Mouse (Mus musculus): ENCODE measurements around the gene Rnaseh2a.
"Not testable (repeated sequence)": the region's sequence is repeated elsewhere in the genome, so short reads cannot be mapped to it uniquely, and the experiment has no call there.

The Rnaseh2a gene

GRCm38 (mm10) chr8:84933767-84934559, 35.6 kb downstream of the Rnaseh2a start:
- DNase-seq (ENCODE audit: low spot score), result no peak

- DNase-seq (ENCODE audit: low spot score), result no peak
Measured at GRCm38 (mm10) chr8:84930582-84930981, 39.0 kb downstream of the Rnaseh2a start.

GRCm38 (mm10) chr8:84928456-84929306, 40.9 kb downstream of the Rnaseh2a start:
- DNase-seq (ENCODE audit: low spot score), result peak; percentile 51

GRCm38 (mm10) chr8:84927513-84927912, 42.1 kb downstream of the Rnaseh2a start:
- no peak for DNase-seq (ENCODE audit: low spot score)

- no peak for DNase-seq (ENCODE audit: low spot score)
Measured at GRCm38 (mm10) chr8:84925557-84925956, 44.0 kb downstream of the Rnaseh2a start.

- no peak for DNase-seq (ENCODE audit: low spot score)
Measured at GRCm38 (mm10) chr8:84921596-84921995, 48.0 kb downstream of the Rnaseh2a start.

GRCm38 (mm10) chr8:84918646-84919045, 50.9 kb downstream of the Rnaseh2a start:
- DNase-seq (ENCODE audit: low spot score), result no peak

- DNase-seq (ENCODE audit: low spot score), result no peak
Measured at GRCm38 (mm10) chr8:84917781-84918180, 51.8 kb downstream of the Rnaseh2a start.

- no peak for DNase-seq (ENCODE audit: low spot score)
Measured at GRCm38 (mm10) chr8:84915269-84915668, 54.3 kb downstream of the Rnaseh2a start.

- peak; percentile 63 for DNase-seq (ENCODE audit: low spot score)
Measured at GRCm38 (mm10) chr8:84913960-84914359, 55.6 kb downstream of the Rnaseh2a start.

GRCm38 (mm10) chr8:84913502-84913900, 56.1 kb downstream of the Rnaseh2a start:
- DNase-seq (ENCODE audit: low spot score), result no peak

GRCm38 (mm10) chr8:84912895-84913501, 56.6 kb downstream of the Rnaseh2a start:
- DNase-seq (ENCODE audit: low spot score), result peak; percentile 90

GRCm38 (mm10) chr8:84912391-84912790, 57.2 kb downstream of the Rnaseh2a start:
- DNase-seq (ENCODE audit: low spot score), result no peak

- no peak for DNase-seq (ENCODE audit: low spot score)
Measured at GRCm38 (mm10) chr8:84911854-84912253, 57.7 kb downstream of the Rnaseh2a start.

GRCm38 (mm10) chr8:84910551-84910950, 59.0 kb downstream of the Rnaseh2a start:
- no peak for DNase-seq (ENCODE audit: low spot score)

- DNase-seq (ENCODE audit: low spot score), result no peak
Measured at GRCm38 (mm10) chr8:84909949-84910348, 59.6 kb downstream of the Rnaseh2a start.

- DNase-seq (ENCODE audit: low spot score), result no peak
Measured at GRCm38 (mm10) chr8:84909162-84909767, 60.3 kb downstream of the Rnaseh2a start.

GRCm38 (mm10) chr8:84908421-84909161, 61.0 kb downstream of the Rnaseh2a start, which contains the start of gene Dnase2a:
Gene Dnase2a, plus strand, starts transcription at chr8:84908560.
- DNase-seq (ENCODE audit: low spot score), result peak; percentile 93

- DNase-seq (ENCODE audit: low spot score), result not testable (repeated sequence)
Measured at GRCm38 (mm10) chr8:84907979-84908378, 61.6 kb downstream of the Rnaseh2a start.

GRCm38 (mm10) chr8:84907493-84907892, 62.1 kb downstream of the Rnaseh2a start:
- no peak for DNase-seq (ENCODE audit: low spot score)

GRCm38 (mm10) chr8:84907037-84907436, 62.5 kb downstream of the Rnaseh2a start:
- DNase-seq (ENCODE audit: low spot score), result no peak

Measured in T-cell, adult 2 months (primary cell).